Mouse (Mus musculus) 3134 (cell line): ENCODE measurements at regions not wholly inside any gene's neighbourhood (a gene's known extent, or its start where the extent isn't known, plus 50 kb on each side); places are given as distances from the start of the nearest gene placed in this dataset.
A peak's percentile ranks its signal among the peaks of the same experiment; 100 is the strongest.
"Not testable (repeated sequence)": the region's sequence is repeated elsewhere in the genome, so short reads cannot be mapped to it uniquely, and the experiment has no call there.

Experiments used
- DNase-seq: peaks from one replicate; pipeline ENCODE4 v3.0.0-alpha.2; 2011; ENCODE audit warnings: low spot score; ENCODE audit not compliant: insufficient read length; ENCODE audit errors: extremely low read depth

- peak; percentile 59 for DNase-seq
Measured at GRCm38 (mm10) chr16:65629186-65629585, 66.7 kb upstream of the Chmp2b start.

DNA sequence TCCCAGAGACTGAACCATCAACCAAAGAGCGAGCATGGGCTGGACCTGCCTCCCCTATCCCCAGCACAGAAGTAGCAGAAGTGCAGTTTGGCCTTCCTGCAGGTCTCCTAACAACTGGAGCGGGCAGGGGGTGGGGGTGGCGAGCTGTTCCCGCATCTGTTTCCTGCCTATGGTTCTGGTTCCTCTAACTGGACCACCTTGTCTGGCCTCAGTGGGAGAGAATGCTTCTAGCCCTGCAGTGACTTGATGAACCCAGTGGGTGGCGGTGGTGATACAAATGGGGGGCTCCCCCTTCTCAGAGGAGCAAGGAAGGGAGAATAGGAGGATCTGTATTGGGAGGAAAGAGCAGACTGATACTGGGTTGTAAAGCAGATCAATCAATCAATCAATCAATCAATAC lies 69.2 kb upstream of the Chmp2b start:
- DNase-seq, result no peak

DNA sequence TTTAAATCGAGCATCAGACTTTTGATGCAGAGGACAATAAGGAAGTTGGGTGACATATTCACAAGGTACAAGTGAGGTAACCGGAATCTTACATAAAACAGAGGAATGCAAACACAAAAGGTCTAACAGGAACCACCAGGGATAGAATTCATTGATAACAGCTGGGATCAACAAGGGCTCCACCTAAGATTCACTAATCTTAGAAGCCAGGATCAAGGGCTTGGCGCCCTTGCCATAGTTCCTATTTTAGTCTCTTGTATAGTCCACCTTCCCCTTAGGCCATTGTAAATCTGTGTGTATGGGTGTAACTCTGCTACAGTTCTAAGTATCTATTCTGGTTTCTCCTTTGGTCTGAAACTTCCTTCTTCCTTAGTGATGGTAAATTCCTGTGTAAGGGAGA lies 84.2 kb upstream of the Chmp2b start:
- DNase-seq, result not testable (repeated sequence)

DNA sequence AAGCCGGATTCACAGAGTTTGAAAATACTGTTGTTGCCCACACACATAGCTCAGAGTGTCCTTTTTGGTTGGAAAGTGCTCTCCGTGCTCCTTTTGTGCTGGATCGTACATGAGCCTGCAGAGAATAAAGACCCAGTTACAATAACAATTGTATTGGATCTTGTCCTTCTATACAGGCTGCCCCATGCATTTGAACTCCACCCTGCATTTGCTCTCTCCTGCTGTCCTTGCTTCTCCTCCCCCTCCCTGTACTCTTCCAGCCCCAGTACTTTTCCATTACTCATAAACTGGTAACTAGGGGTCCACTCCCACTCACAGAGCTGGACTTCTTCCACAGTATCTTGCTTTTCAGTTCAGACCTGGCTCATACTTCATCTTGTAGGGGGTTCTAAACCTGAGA lies 86.5 kb upstream of the Chmp2b start:
- no peak for DNase-seq

- DNase-seq, result no peak
Measured at GRCm38 (mm10) chr16:65655490-65655889, 93.0 kb upstream of the Chmp2b start.

DNA sequence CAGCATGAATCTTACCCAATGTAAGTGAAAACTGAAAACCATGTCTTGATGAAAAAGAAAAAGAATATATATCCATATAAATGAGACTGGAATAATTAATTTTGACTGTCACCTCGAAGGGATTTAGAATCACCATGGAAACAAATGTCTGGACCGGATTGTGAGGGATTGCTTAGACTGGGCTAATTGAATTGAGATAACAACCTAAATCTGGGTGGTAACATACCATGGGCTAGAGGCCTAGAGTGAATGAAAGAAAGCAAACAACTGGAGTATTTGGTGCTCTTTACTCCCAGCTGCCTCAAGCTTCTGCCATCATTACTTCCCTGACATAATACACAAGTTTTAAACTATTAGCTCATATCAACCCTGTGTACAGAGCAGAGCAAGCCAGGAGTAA lies 95.3 kb upstream of the Chmp2b start:
- DNase-seq, result no peak

DNA sequence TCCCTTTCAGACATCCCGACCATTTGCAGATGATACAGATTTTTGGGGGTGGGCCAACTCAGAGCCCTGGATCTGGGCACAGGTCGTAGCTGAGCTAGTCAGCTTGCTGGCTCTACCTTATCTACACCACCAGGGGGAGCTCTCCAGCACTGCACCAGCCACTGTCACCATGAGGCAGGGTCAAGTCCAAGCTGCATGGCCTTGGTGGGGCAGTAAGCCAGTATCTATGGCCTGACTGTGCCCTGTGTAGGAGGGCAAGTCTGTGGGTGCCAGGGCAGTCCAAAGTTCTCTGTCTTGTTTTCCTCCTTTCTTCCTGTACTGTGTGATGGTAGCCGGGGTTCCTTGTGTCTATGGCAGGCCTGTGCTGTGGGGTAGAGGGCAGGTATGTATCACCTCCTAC lies 102.3 kb upstream of the Chmp2b start:
- DNase-seq, result peak; percentile 5

DNA sequence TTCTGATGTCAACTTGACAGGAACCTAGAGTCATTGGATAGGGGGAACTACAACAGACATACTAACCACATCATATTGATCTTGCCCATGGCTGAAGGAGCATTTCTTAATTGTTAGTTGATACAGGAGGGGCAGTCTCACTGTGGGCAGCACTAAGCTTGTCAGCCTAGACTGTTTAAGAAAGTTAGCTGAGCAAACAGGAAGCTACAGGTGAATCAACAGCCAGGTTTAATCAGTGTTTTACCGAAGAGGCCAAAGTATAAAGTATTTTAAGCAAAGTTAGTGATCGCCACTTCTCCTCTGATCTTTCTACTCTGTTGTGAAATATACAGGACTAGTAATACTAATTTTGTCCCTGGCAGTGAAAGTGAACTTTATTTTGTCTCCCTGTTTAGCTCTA lies 109.6 kb upstream of the Chmp2b start:
- no peak for DNase-seq

DNA sequence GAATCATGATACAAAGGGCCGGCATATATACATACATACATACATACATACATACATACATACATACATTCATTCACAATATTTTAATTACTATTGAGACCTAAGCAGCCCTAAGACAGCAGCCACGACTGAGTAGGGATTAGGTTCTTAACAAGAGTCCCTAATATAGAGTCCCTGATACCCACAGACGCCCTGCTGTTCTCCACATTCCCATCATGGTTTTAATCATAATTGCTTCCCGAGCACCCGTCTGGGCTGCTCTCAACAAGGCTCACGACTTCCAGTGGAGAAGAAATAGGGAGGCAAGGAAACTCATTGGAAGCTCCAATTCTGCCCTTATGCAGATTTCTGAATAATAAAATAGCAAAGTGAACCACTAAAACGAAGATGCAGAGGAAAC lies 120.6 kb upstream of the Chmp2b start:
- no peak for DNase-seq

DNA sequence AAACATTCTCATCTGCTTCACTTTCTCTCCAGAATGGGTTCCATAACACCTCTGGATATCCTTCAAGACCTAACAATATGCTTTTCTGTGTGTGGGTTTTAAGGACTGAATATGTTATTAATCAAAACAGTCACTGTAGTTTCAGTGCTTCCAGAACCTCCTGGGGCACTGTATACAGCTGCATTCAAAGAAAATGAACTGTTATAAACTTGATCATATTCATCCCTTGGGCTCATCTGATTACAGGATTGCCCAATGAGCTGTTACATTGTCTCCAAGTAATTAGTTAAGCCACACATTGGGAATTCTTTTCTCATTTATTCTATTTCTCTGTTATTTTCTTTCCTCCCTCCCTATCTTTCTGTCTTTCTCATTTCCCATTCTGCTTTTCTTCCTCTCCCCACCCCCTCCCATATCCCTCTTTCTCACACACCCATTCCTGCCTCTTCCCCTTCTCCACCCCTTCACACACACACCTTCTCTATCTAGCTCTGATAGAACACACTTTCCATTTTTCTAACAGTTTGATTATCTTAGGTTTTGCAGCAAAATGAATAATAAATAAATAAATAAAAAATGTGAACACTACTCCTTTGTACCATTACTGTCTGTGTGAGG lies 121.3 kb upstream of the Chmp2b start:
- DNase-seq, result no peak

DNA sequence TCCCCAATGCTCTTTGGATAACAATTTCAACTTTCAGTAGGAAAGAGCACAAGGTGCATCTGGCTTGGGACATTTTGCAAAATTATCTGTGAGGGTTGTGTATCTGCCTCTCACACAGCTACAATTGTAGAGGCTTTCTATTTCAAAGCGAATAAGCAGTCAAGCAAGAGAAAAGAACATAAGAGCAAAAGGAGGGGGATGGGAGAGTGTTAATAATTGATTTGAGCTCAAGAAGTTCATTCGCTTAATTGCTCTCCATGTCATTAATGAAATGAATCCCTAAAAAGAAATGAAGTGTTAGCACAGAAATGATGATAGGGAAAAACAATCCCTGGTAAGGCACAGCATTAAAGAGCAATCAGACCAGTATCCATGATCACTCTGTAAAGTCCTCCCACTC lies 121.4 kb upstream of the Vgll3 start:
- no peak for DNase-seq

DNA sequence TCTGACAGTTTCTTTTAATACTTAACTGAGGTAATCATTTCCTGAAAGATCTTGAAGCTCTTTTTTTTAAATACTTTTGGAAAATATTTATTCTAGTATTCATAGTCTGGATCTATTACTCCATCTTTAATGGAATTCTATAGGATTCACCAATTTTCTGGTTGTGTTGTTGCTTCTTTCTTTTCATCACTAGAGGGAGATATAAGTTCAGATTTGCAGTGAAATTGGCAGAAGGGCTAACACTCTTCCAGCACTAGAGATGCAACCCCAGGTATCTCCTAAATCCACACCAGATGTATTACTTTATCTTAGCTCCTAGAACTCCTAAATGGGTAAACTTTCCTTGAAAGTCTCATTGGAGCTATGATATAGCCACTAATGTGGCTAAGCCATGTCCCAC lies 99.4 kb upstream of the Vgll3 start:
- no peak for DNase-seq

DNA sequence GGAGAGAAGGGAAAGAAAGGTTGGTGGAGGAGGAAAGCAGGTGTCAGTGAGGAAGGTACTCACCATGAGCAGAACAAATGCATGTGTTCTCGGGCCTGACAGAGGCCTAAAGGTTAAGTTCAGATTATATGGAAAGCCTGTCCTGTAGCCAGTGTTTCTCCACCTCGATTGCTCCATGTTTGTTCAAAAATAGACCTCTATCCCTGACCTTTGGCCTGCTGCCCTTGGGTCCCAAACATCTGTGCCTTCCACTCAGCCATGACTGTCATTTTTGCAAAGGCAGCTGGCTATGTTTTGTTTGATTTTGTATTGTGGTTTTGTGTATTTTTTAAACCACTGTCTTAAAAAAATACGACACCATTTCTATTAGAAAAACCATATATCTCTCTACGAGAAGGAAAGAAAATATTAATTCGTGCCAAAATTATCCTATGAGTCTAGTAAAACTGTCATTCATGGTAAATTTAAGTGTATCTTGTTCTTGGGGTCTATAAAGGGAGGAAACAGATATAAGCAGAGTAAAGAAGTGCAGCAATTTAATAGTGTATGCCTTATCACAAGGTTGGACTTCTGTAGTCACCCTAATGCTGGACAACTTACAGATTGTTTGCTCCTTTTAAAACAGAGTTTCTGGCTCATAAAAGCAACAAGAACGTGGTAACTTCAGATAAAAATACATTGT lies 96.1 kb upstream of the Vgll3 start:
- no peak for DNase-seq

DNA sequence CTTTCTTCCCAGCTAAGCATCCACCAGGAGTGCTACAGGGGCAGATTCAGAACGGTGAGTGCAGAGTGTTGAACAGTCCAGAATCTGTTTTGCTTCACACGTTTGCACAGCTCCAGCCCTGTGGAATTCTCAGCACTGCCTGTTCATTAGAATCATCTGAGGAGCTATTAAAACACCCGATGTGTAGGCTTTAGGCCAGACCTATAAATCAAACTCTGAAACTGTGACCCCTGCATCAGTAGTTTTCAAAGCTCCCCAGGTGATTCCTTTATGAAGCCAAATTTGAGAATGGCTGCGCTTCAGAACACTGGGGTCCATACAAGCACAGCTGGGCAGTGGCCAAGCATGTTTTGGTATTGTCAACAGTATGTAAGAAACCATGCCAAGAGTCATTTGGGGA lies 94.1 kb upstream of the Vgll3 start:
- no peak for DNase-seq

DNA sequence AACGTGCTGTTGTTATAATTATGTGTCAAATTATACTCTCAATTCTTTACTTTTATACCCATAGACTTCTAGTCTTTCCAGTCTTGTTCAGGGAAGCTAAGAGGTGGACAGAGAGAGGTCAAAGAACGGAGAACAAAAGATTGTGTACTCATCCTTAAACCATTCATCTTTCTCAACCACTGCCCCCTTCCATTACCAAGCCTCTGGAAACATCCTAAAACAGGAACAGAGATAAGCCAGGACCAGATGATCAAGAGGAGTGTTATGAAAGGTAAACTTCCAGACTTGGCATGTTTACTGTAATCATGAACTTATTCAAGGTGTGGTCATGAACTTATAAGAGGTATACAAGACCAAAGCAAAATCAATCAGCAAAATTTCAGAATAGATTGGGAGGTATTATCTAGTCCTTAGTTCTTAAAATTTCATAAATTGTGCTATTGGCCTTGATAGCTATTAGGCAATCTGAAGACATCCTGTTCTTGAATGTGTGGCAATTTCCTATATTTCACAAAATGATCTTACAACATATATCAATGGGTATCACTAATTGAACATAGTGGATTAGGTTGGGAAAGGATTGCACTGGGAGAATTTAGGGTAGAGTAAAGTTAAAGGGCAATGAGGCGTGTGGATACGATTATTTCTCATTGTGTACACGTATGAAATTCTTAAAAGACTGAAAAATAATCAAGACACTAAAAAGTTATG lies 89.3 kb upstream of the Vgll3 start:
- DNase-seq, result no peak

DNA sequence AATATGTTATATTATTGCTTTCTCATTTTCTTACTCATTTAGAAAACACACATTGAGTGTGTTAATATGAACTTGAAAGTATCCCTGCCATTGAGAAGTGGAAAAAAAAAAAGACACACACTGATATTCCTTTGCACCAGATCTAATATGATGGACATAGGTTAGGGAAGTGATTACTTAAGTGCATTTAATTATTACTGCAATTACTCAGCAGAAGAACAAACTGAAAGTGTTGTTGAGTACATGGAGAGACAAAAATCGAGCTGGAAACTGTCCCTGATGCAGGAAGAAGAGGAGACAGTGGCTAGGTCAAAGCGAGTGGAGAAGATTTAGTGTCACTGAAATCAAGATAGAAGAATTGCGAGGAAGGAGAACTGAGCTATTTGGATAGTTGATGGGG lies 88.8 kb upstream of the Vgll3 start:
- DNase-seq, result no peak

- no peak for DNase-seq
Measured at GRCm38 (mm10) chr16:65729322-65729721, 85.7 kb upstream of the Vgll3 start.

DNA sequence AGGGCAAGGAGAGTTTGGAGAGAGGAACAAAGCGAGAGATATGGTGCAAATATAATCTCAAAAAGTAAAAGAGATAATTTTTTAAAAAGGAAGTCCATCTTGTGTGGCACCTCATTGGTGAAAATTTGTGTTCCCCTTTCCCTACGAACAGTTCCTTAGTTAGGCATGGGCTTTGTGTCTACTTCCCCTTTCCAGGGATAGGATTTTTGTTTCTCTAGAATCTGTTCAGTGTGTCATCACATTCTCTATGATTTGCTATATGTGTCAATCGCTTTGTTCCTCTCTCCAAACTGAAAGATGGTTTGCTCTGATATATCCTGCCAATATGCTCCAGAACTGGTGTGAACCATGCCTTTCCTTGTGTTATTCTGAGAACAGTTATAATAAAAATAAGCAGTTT lies 75.4 kb upstream of the Vgll3 start:
- DNase-seq, result no peak

- DNase-seq, result no peak
Measured at GRCm38 (mm10) chr16:65742951-65743350, 72.1 kb upstream of the Vgll3 start.

DNA sequence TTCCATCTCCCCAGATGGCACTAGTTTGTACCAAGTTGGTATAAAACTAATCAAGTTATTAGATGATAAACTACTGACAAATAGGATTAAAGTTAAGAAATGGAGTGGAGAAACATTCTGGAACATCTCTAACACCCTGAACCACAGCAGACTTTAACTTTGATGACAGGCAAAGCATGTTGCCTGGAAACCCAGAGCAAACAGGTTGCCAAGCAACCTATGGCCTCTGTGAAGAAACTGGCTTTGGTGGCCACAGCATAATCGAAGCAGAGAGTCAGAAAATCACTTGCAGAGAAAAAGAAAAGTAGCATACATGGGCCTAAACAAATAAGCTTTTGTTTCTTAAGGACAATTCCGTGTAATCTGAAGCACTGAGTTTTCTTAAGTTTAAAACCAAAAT lies 59.4 kb upstream of the Vgll3 start:
- DNase-seq, result no peak
